Mouse (Mus musculus) bone marrow macrophage, adult 2 months (primary cell): ENCODE results near the gene Rictor.

Experiments
- CTCF ChIP-seq: IDR thresholded peaks from 2 replicates; pipeline ENCODE4 v1.5.1; 2012; ENCODE audit warnings: low read depth, mild to moderate bottlenecking, low read length, moderate library complexity
- POLR2A ChIP-seq: IDR thresholded peaks from 2 replicates; pipeline ENCODE4 v1.6.1; 2012; ENCODE audit warnings: mild to moderate bottlenecking, low read depth, low read length, borderline replicate concordance

- TF ChIP-seq CTCF (no peak), POLR2A (no peak)
Measured at GRCm38 (mm10) chr15:6661951-6662350, 46.2 kb upstream of the Rictor start.
